Mouse (Mus musculus) hindbrain, postnatal 0 days (tissue): ENCODE data around the gene Snupn. TPM values are rescaled to one million over a fixed set of nuclear protein-coding genes. Genes with fewer than 3 reads are reported as not detected.
"Not testable (repeated sequence)": the region's sequence is repeated elsewhere in the genome, so short reads cannot be mapped to it uniquely, and the experiment has no call there.

Experiments
- ATAC-seq: fragments of 200-750 bp; cut with Nextera tagmentation; 2 replicates; pipeline ENCODE4 v1.8.0; 2017; ENCODE audit warnings: mild to moderate bottlenecking, moderate TSS enrichment, moderate library complexity
- DNase-seq: peaks from one replicate; pipeline ENCODE4 v3.0.0-alpha.2; 2015; ENCODE audit warnings: low spot score
- H3K27ac ChIP-seq: fragments of 300-500 bp; sonication (generic); 2 replicates; pipeline ENCODE4 v1.5.1; 2014; ENCODE audit warnings: mild to moderate bottlenecking
- H3K27me3 ChIP-seq: fragments of 300-500 bp; sonication (generic); 2 replicates; pipeline ENCODE4 v1.6.1; 2014; ENCODE audit warnings: low read length, mixed read lengths; ENCODE audit not compliant: insufficient read depth
- H3K36me3 ChIP-seq: fragments of 300-500 bp; sonication (generic); 2 replicates; pipeline ENCODE4 v1.6.1; 2014; ENCODE audit warnings: low read length, mixed read lengths; ENCODE audit not compliant: insufficient read depth
- H3K4me1 ChIP-seq: fragments of 300-500 bp; sonication (generic); 2 replicates; pipeline ENCODE4 v1.6.1; 2014; ENCODE audit warnings: antibody characterized with exemption, low read length, mixed read lengths; ENCODE audit not compliant: insufficient read depth
- H3K4me2 ChIP-seq: fragments of 300-500 bp; sonication (generic); 2 replicates; pipeline ENCODE4 v1.6.1; 2014; ENCODE audit warnings: low read depth, mild to moderate bottlenecking, low read length, moderate library complexity, mixed read lengths
- H3K4me3 ChIP-seq: fragments of 300-500 bp; sonication (generic); 2 replicates; pipeline ENCODE4 v1.5.1; 2014; ENCODE audit warnings: low read length
- H3K9ac ChIP-seq: fragments of 300-500 bp; sonication (generic); replicated peaks from 2 replicates; pipeline ENCODE4 v1.6.1; 2014; ENCODE audit warnings: mild to moderate bottlenecking, low read length, moderate library complexity, mixed read lengths
- H3K9me3 ChIP-seq: fragments of 300-500 bp; sonication (generic); 2 replicates; pipeline ENCODE4 v1.6.1; 2016; ENCODE audit warnings: low read length, mixed read lengths
- CTCF ChIP-seq: IDR thresholded peaks from 2 replicates; pipeline ENCODE4 v1.5.1; 2016; ENCODE audit warnings: antibody characterized with exemption, control low read depth, low read depth
- WGBS: fragments of 180-500 bp; shearing (Covaris S2); extraction: QIAGEN DNeasy Blood & Tissue Kit; methylation state at CpG from one replicate; pipeline ENCODE4 v1.1.7; 2014; 5-methylcytosine and 5-hydroxymethylcytosine counted together
- polyA plus RNA-seq: library from polyadenylated mRNA; unstranded; fragments of >200 nt; fragmentation: Nextera tagmentation; extraction: Ambion mirVana; gene quantifications from 2 replicates; pipeline ENCODE4 v1.2.1, GENCODE M21; 2015
- total RNA-seq: library from RNA; depleted of rRNA; stranded (reverse); fragments of >200 nt; gene quantifications from 2 replicates; pipeline ENCODE4 v1.2.3, GENCODE M21; 2014; rRNA removed

The Snupn gene
- total RNA-seq (11.3 and 17.6 TPM in 2 replicates), polyA plus RNA-seq (22.4 and 22.6 TPM in 2 replicates)

GRCm38 (mm10) chr9:56950414-56951400, at the start of gene Snupn:
Snupn (plus strand) TSS chr9:56950878.
- H3K27me3 ChIP-seq = no peaks in the 10 kb centered on the region

GRCm38 (mm10) chr9:56901187-56901586, 49.5 kb upstream of the Snupn start:
- H3K27ac ChIP-seq = no peak overlapping the region
- no peak for ATAC-seq
- no peaks in the 10 kb centered on the region for H3K9me3 ChIP-seq
- H3K9ac ChIP-seq = no peak overlapping the region
- H3K36me3 ChIP-seq = no peaks in the 10 kb centered on the region
- DNase-seq = no peak
- WGBS = 80% methylated on average over 8 of the region's 8 CpGs
- H3K4me2 ChIP-seq = no peak overlapping the region
- H3K4me3 ChIP-seq = no peak overlapping the region
- no peaks in the 10 kb centered on the region for H3K27me3 ChIP-seq
- no peaks in the 10 kb centered on the region for H3K4me1 ChIP-seq
- no peak for TF ChIP-seq CTCF

More at GRCm38 (mm10) chr9:56950414-56951400, at the start of gene Snupn:
- H3K27ac ChIP-seq = peak within 1 kb of the TSS; percentile 67
- under 1% methylated on average over 50 of the region's 50 CpGs for WGBS
- peak; percentile 100 for ATAC-seq
- TF ChIP-seq CTCF = 0 out of 2 replicates have a peak, but pooled peaks have one; percentile 2
- H3K9me3 ChIP-seq = no peaks in the 10 kb centered on the region
- H3K4me1 ChIP-seq = peaks cover 9% of the 10 kb centered on the region; the same call in 1 of the 2 replicates
- peak; percentile 99 for DNase-seq
- peak within 1 kb of the TSS; percentile 77 for H3K4me2 ChIP-seq
- H3K4me3 ChIP-seq = peak within 1 kb of the TSS; percentile 64
- no peaks in the 10 kb centered on the region for H3K36me3 ChIP-seq
- H3K9ac ChIP-seq = peak within 1 kb of the TSS; percentile 59

- Histone ChIP-seq H3K27ac (no peak overlapping the region), H3K36me3 (no peaks in the 10 kb centered on the region), H3K4me1 (no peaks in the 10 kb centered on the region), H3K4me2 (no peak overlapping the region), H3K9ac (no peak overlapping the region), H3K9me3 (no peaks in the 10 kb centered on the region), H3K27me3 (no peaks in the 10 kb centered on the region), H3K4me3 (no peak overlapping the region)
- ATAC-seq (no peak), DNase-seq (no peak)
- 86% methylated on average over 3 of the region's 3 CpGs for WGBS
- TF ChIP-seq CTCF = no peak
Observed at GRCm38 (mm10) chr9:56903662-56904061, 47.0 kb upstream of the Snupn start.

- ATAC-seq = no peak
- no peaks in the 10 kb centered on the region for H3K27me3 ChIP-seq
- no peaks in the 10 kb centered on the region for H3K9me3 ChIP-seq
- H3K36me3 ChIP-seq = no peaks in the 10 kb centered on the region
- no peak for TF ChIP-seq CTCF
- no peak for DNase-seq
- no peak overlapping the region for H3K27ac ChIP-seq
- no peak overlapping the region for H3K4me2 ChIP-seq
- H3K4me1 ChIP-seq = no peaks in the 10 kb centered on the region
- H3K4me3 ChIP-seq = no peak overlapping the region
- WGBS = 89% methylated on average over 9 of the region's 9 CpGs
- no peak overlapping the region for H3K9ac ChIP-seq
Observed at GRCm38 (mm10) chr9:56907549-56907948, 43.1 kb upstream of the Snupn start.

- not testable (repeated sequence) for H3K4me2 ChIP-seq, ATAC-seq, H3K27me3 ChIP-seq, H3K4me3 ChIP-seq, H3K36me3 ChIP-seq, H3K9me3 ChIP-seq, H3K9ac ChIP-seq, H3K27ac ChIP-seq, DNase-seq, H3K4me1 ChIP-seq
- 57% methylated on average over 4 of the region's 4 CpGs for WGBS
Observed at GRCm38 (mm10) chr9:56909991-56910390, 40.7 kb upstream of the Snupn start.

GRCm38 (mm10) chr9:56911017-56911416, 39.7 kb upstream of the Snupn start:
- no peaks in the 10 kb centered on the region for H3K36me3 ChIP-seq
- WGBS = 79% methylated on average over 1 of the region's 1 CpGs
- H3K9ac ChIP-seq = no peak overlapping the region
- H3K4me3 ChIP-seq = no peak overlapping the region
- H3K27me3 ChIP-seq = no peaks in the 10 kb centered on the region
- no peak overlapping the region for H3K4me2 ChIP-seq
- DNase-seq (no peak), ATAC-seq (no peak)
- H3K4me1 ChIP-seq = no peaks in the 10 kb centered on the region
- H3K9me3 ChIP-seq = no peaks in the 10 kb centered on the region
- no peak overlapping the region for H3K27ac ChIP-seq
- no peak for TF ChIP-seq CTCF

GRCm38 (mm10) chr9:56913991-56914390, 36.7 kb upstream of the Snupn start:
- Histone ChIP-seq H3K27me3 (no peaks in the 10 kb centered on the region), H3K4me2 (no peak overlapping the region), H3K36me3 (no peaks in the 10 kb centered on the region), H3K27ac (no peak overlapping the region), H3K9ac (no peak overlapping the region), H3K4me1 (no peaks in the 10 kb centered on the region), H3K9me3 (no peaks in the 10 kb centered on the region), H3K4me3 (no peak overlapping the region)
- no peak for TF ChIP-seq CTCF
- ATAC-seq (no peak), DNase-seq (no peak)
- WGBS = 91% methylated on average over 9 of the region's 9 CpGs
